Mouse (Mus musculus) embryo, embryonic 10 days (tissue): ENCODE measurements around the gene Rnaseh2b.
A peak's percentile ranks its signal among the peaks of the same experiment; 100 is the strongest.

Source experiments
- DNase-seq: peaks from one replicate; pipeline ENCODE4 v3.0.0-alpha.2; 2015; ENCODE audit warnings: low spot score

Gene Rnaseh2b

DNA sequence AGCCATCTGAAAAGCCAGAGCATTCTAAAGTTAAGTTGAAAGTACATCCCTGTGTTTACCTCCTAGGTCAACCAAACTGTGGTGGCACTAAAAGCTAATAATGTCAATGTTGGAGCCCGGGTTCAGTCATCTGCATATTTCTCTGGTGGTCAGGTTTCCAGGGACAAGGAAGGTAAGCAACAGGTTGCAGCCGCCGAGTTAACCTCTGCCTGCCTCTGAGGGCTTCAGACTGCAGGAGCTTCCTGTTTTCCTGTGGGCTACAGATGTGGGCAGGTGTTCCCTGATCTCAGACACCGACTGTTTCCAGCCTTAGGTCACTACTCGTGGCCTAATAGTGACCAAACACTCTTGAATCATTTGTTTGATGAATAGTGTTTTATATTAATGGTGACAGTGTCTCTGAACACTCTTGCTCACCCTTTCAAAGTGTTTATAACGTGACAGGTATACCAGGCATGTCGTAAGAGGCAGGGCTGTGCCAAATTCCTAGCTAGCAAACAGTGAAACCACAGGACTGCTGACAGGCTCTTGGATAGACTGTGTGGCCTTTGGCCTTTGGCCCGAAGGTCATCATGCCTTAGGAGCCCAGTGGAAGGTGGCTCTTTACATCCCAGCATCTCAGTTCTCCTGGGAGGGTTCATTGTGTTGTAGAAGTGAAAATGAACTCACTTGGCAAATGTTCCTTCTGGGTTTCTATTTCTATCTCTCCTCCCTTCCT, 69.0 kb downstream of the Rnaseh2b start:
- DNase-seq = peak; percentile 35

DNA sequence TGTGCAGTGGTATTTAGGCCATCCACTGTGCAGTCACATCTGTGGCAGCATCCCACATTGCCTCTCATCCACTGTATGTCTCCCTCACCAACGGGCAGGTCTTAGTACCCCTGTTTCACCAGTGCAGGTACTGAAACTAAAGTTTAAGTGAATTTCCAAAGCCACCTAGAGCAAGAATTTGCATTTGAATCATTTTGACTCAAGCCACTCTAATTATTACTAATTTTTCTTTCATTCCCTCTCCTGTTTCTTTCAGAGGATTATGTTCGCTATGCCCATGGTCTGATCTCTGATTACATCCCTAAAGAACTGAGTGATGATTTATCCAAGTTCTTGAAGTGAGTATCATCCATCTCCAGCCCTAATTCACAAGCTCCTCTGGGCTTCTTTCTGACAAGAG, 71.4 kb downstream of the Rnaseh2b start:
- DNase-seq = no peak

DNA sequence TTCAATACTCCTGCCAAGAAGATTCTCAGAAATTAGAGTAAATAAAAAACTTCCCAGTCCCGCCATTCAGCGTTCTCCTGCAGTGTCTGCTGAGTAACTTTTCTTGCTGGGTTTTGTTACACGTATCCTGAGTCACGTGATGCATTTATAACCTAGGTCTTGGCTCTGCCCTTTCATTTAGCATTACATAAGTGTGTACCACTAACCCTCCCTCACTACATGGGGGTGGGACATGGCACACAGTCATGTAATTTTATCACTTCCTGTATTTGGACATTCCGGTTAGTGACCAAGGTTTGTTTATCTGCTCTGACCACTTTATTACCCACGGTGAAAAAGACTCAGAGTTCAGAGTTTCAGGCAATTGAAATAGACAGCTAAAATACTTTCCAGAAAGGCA, 78.4 kb downstream of the Rnaseh2b start:
- no peak for DNase-seq

DNA sequence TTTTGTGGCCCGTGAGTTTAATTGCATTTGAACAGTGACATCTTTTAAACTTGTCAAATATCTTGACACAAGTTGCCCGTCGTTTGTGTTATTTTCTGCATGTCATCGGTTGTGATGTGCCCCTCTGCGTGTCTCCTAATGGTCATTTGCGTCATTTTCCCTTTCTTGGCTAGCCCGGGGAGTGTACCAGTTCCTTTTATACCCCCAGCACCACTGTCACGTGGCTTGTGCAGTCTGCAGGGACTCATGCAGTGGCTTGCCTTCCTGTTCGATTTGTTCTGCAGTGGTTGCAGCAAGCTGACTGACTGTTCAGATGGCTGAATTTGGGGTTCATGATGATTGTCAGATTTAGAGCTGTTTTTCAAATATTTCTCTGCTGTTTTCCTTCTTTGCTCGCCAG, 81.6 kb downstream of the Rnaseh2b start:
- no peak for DNase-seq

DNA sequence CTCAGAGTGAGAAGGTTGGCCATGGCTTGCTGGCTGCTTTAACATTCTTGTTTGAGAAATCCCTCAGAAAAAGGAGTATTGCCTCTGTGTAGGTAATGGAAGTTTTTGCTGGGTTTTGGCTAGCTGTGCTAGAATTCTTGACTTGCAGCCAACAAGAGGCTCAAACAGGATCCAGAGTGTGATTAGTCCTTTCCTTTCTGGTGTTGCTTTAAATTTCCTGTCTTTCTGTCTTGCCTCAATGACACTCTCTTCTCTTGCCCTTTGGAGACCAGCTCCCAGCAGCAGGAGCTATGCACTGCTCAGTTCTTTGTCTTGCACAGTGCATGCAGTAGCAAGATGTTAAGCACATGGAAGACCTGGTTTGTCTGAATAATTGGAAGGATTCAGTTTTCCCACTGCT, 83.3 kb downstream of the Rnaseh2b start:
- no peak for DNase-seq

DNA sequence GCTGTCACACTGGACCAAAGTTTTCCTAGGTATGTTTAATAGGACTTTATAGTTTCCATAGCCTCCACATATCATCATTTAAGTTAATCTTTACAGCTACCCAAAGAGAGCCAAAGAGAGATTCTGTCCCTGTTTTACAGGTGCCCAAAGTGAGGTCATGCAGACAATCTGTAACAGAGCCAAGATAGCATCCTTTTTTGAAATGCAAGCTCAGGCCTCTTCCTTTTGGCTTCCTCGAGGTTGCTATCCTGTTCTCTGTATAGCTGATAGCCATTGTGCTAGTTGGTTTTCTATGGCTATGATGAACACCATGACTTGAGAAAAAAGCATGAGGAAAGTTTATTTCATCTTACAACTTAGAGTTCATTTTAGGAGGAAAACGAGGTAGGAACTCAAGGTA, 83.7 kb downstream of the Rnaseh2b start:
- no peak for DNase-seq

DNA sequence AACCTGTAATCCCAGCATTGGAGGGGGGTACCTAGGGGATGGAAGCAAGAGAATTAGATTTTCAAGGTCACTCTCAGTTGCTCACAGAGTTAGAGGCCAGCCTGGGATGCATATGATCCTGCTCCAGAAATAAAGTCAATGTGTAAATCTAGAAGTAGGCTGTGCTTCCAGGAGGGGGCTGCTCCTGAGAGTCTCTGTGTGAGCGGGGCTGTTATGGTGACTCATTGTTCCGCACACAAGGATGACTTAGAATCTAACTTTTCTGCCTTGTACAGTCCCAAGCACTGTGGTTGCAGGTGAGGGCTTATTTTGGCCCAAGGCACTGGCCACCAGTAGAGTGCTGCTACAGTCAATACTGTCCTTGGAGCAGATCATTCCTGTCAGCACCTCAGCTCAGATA, 87.0 kb downstream of the Rnaseh2b start:
- DNase-seq = no peak

DNA sequence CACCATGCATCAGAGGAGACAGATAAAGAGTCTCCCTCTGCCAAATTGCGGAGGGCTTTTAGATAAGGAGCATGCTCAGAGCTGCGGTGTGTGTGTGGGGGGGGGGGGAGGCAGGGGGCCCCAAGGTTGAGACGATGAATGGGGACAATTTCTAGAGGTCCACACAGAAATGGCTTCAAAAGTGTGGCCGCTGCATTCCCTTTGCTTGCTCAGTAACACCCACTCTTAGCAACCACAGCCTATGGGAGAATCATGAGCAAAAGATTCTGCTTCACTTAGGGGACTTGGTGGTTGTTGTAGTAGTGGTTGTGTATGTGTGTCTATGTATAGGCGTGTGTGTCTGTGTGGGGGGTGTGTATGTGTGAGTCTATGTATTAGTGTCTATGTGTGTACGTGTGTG, 88.2 kb downstream of the Rnaseh2b start:
- no peak for DNase-seq

DNA sequence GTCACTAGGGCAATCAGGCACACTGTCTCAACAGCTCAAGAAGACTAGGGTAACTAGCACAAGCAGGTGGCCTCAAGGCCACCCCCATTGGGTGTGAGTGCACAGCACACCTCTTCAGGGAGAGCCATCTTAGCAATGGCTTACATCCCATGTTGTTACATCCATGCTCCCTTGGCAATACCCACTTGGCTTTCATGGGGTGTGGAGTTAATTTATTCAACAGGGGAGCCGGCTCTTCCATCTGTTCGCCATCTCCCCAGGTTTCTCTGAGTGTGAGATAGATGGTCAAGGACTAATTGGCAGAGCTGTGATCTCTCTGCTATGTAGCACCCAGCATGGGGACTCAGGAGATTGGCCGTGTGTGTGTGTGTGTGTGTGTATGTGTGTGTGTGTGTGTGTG, 90.7 kb downstream of the Rnaseh2b start:
- no peak for DNase-seq

DNA sequence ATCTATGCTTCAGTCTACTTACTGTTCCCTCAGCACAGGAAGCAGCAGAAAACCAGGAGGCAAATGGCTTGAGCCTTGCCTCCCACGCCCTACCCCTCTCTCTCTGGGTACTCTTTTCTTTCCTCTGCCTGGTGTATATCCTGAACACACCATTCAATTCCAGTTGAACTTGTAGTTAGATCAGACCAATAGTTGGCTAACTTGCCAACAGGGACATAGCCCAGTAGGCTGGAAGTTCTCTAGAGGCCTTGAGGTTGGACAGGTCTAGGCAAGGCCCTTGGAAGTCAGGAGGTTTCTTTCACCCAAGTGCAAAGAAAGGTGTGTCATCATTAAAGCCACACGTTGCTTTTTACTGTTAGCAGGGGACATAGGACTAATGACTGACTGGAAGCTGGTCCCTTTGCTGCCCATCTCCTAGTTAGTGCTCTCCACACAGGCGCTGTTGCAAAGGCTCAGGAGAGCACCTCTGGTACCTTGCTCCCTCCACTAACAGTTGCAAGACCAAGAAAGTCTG, 91.5 kb downstream of the Rnaseh2b start:
- DNase-seq = no peak

DNA sequence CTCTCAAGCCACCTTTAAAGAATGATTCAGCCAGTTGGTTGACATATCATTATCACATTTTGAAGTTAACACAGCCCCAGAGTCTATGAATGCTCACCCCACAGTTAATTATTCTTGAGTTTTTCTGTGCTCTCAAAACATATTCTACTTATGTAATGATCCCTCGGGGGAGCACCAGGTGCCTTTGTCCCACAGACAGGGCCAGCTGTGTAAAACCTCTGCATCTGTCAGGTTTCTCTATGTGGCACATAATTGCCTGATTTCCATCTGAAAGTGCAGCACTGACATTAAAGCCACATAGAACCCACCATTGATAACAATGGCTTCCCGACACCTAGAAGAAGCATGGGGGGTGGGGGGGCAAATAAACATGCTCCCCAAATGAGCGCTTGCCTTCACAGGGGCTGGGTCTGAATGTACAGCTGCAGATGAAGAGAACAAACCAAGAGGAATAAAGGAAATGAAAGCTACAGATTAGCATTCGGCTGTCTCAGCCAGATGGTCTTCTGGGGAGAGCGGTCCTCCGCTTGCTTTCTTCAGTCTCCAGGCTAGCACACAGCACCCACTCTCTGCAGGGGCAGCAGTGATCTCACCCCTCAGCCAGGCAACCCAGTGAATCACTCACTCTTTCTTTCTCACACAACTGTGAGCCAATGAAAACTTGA, 96.8 kb downstream of the Rnaseh2b start:
- DNase-seq = no peak

DNA sequence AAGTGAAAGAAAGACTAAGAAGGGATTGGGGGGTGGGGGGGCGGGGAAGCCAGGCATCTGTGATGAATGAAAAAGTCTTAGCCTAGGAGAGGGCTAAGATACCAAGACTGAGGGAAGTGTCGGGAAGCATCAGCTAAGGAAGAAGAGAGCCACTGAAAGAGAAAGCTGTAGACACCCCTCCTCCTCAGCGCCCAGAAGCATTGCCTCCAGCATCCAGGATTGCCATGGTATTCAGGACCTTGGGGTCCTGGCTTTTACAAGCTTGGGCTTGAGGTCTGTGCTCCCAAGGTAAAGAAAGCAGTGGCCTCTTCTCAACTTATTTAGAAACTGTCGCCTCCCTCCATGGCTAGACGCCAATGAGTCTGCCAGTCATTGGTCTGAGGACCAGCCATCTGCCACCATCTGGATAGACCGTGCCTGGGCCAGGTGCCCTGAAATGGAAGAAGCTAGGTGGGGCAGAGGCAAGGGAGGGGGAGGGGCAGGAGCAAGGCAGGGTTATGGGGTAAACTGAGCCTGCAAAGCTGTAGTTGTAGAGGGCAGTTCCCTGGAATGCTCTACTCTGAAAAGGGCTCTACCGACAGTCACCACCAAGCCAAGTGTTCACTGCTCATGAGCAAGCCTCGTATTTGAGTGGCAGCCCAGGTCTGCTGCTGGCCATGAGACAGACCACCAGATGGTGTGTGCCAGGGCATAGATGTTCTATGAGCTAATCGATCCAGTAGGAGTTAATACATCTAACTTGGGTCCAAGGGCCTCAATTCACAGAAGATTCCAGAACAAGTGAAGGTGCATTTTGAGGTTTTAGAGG, 97.5 kb downstream of the Rnaseh2b start:
- DNase-seq = no peak

DNA sequence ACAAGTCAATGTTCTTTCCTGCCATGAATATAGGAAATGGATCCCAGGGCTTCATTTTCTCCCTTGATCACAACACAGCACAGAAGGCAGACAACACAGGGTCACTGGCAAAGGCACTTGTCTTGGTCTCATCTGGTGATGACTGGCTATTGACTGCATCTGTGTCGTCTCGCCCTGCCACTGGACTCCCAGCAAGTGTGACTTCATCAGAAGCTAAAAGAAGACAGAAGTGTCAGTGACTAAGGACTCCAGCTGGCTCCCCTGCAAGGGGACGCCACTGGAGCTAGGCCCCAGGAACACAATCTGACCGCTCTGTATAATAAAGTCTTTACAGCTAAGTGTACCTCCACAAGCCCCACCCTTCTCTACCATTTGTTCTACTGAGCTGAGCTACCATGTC, 100.4 kb downstream of the Rnaseh2b start:
- DNase-seq = no peak

DNA sequence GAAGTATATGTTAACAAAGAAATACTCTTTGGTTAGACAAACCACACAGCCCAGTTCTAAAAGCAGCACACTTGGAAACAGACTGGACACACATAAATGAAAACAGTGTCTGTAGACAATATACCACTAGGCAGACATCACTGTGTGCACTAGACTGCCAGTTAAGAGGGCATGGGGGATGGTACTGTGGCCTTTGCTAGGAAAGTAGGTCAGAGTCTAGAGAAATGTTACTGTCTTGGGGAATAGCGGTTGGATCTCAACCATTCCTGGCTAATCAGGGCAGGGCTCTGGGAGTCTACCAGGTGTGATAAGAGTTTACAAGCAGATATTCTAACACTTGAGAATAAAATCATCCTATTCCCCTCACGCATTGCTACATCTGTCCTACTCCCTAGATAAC, 103.0 kb downstream of the Rnaseh2b start:
- DNase-seq = no peak

DNA sequence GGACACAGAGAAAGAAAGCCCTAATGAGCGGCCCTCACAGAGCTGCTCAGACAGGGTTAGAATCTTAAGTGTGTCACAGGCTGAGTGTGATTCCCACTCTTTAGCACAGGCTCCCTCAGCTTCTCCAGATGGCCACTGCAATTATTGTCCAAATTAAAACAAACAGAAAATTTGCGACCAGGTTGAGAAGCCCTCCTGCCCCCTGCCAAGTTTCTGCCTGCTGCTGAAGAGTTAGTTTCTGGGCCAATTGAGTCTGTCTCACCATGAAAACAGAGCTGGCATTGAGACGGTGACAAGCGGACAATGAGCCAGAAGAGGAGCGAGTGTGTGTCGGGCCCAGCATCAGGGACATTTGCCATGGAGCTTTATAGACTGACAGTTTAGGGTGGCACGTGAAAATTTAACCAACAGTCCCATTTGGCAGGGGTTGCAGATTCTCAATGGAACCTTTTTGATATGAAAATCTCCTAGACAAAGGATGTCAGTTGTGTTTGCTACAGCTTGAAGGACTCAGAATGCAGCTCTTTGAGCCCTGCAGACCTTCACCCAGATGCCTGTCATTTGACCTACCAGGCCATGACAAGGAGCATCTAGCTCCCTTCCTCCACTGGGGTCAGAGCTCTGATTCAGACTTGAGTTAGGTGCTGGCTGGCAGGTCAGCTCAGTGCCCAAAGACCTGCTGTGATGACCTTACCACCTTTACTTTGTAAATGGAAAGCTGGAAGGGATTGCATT, 123.8 kb downstream of the Rnaseh2b start:
- no peak for DNase-seq

DNA sequence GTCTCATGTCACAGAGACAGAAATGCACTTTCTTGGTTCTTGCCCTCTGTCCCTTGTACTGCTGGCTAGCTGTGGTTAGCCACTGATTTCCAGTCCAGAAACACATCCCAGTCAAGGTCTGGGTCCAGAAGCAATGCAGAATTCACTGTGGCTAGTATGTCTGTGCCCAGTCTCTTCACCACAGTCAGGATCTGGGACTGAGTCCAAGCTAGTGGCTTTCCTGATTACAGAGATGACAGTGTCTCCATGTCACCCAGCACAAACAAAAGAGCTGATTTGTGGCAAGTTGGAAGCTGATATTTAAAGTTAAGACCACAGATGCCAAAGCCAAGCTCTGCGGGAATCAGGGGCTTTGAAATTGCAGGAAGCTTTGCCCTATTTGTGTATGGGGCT, 124.3 kb downstream of the Rnaseh2b start:
- no peak for DNase-seq

DNA sequence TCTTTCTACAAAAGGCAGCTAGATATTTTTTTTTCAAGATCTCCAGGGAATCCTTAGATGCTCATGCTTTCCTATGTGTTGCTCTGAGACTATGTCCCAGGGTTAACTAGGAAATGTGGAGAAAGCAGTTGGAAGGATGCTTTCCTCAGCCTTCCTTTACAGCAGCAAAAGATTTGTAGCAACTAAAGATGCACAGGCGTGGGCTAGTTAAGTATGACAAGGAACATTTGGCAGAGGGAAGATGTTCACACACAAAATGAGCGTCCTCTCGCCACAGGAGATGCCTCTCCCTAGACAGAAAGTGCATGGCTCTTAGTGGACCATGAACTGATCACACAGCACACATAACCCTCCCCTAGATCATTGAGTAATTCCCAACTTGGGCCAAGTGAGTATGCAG, 125.1 kb downstream of the Rnaseh2b start:
- no peak for DNase-seq

DNA sequence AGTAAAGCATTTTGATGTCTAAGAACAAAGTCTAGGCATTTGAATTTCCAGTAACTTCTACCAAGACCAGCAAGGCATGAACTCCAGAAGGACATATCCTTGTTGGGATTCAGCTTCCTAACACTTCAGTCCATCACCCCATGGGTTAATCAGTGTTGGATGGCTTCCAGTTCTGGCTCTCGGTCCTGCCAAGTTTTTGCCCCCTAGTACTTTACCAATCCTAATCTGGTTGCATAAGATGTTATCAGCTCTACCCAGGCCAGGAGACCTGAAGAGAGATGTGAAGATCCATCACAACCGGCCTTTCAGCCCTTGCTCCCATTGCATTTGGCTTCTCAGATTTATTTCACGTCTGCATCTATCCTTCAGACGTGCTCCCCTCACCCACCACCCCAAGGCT, 129.9 kb downstream of the Rnaseh2b start:
- no peak for DNase-seq
